Mouse (Mus musculus): ENCODE measurements at regions not wholly inside any gene's neighbourhood (a gene's known extent, or its start where the extent isn't known, plus 50 kb on each side); places are given as distances from the start of the nearest gene placed in this dataset.

GRCm38 (mm10) chr8:126696346-126697010 lies 102.7 kb upstream of the Irf2bp2 start:
- no peak for TF ChIP-seq KAT2A (IDR thresholded peaks at IDR 0.05; ENCODE audit: insufficient replicate concordance, low read length)
- no peak for TF ChIP-seq ELF1 (IDR thresholded peaks at IDR 0.05; ENCODE audit: low read depth, low read length)
- TF ChIP-seq POLR2A (IDR thresholded peaks at IDR 0.05; ENCODE audit: low read depth, low read length), result no peak
- no peak for TF ChIP-seq EP300 (IDR thresholded peaks at IDR 0.05; ENCODE audit: low read length)
- TF ChIP-seq USF1 (IDR thresholded peaks at IDR 0.05; ENCODE audit: low read depth, low read length), result no peak
- TF ChIP-seq UBTF (IDR thresholded peaks at IDR 0.05; ENCODE audit: low read depth, low read length), result no peak
- TF ChIP-seq CTCF (conservative IDR thresholded peaks at IDR 0.05 in 1 of 2, IDR thresholded peaks at IDR 0.05 in 1 of 2; ENCODE audit: low read depth in 2 of 2, low read length in 2 of 2), result no peak
- no peak for TF ChIP-seq MAZ (IDR thresholded peaks at IDR 0.05; ENCODE audit: low read depth, low read length)
- TF ChIP-seq SIN3A (IDR thresholded peaks at IDR 0.05; ENCODE audit: low read length), result no peak
- TF ChIP-seq HCFC1 (IDR thresholded peaks at IDR 0.05; ENCODE audit: low read depth, low read length), result no peak
- no peak for TF ChIP-seq MYC (IDR thresholded peaks at IDR 0.05; ENCODE audit: low read depth, low read length)
- TF ChIP-seq GABPA (IDR thresholded peaks at IDR 0.05; ENCODE audit: insufficient replicate concordance, low read depth, low read length), result no peak
- TF ChIP-seq ZNF384 (IDR thresholded peaks at IDR 0.05; ENCODE audit: low read depth, low read length), result no peak
- no peak for TF ChIP-seq MAX (IDR thresholded peaks at IDR 0.05; ENCODE audit: low read length)
